Mouse (Mus musculus): Measurements from ENCODE around the gene Gm8126. TPM values are rescaled to one million over a fixed set of nuclear protein-coding genes. Genes with fewer than 3 reads are reported as not detected.

The Gm8126 gene
- polyA plus RNA-seq, 1 experiment from 2014 or later: not detected

Other genes with a start within 250 kb of the Gm8126 start
- gene Gm10376, start 243.0 kb upstream of the Gm8126 start, polyA plus RNA-seq (2014; fragmentation: Nextera tagmentation; extraction: Ambion mirVana): not detected in 2 replicates
- not detected in 2 replicates for gene Gm8094, start 182.0 kb upstream of the Gm8126 start, polyA plus RNA-seq (2014; fragmentation: Nextera tagmentation; extraction: Ambion mirVana)
- not detected in 2 replicates for gene Gm8104, start 158.0 kb upstream of the Gm8126 start, polyA plus RNA-seq (2014; fragmentation: Nextera tagmentation; extraction: Ambion mirVana)
- gene Gm7233, start 78.8 kb upstream of the Gm8126 start, polyA plus RNA-seq (2014; fragmentation: Nextera tagmentation; extraction: Ambion mirVana): not detected in 2 replicates
- gene Gm8122, start 23.3 kb upstream of the Gm8126 start, polyA plus RNA-seq (2014; fragmentation: Nextera tagmentation; extraction: Ambion mirVana): not detected in 2 replicates
- not detected in 2 replicates for gene Gm9732, start 16.4 kb downstream of the Gm8126 start, polyA plus RNA-seq (2014; fragmentation: Nextera tagmentation; extraction: Ambion mirVana)
- gene Gm8127, start 35.2 kb downstream of the Gm8126 start, polyA plus RNA-seq (2014; fragmentation: Nextera tagmentation; extraction: Ambion mirVana): not detected in 2 replicates
- gene 1700001F09Rik, start 89.2 kb downstream of the Gm8126 start, polyA plus RNA-seq (2014; fragmentation: Nextera tagmentation; extraction: Ambion mirVana): not detected in 2 replicates
- not detected in 2 replicates for gene Gm8138, start 157.7 kb downstream of the Gm8126 start, polyA plus RNA-seq (2014; fragmentation: Nextera tagmentation; extraction: Ambion mirVana)